ENCODE assay signal across 8 mouse cellular contexts in genomic region chr2:32404663-32405062, GRCm38 (mm10). TPM values are rescaled to one million over a fixed set of nuclear protein-coding genes. Genes with fewer than 3 reads are reported as not detected.
A peak's percentile ranks its signal among the peaks of the same experiment; 100 is the strongest.
DNase-seq lines count a peak whose midpoint lies in the region; ATAC-seq and TF ChIP-seq lines count a peak whose summit lies in the region.

No protein-coding gene starts in this region.

- H3K4me1 ChIP-seq in embryonic facial prominence, embryonic 13.5 days = peaks cover 13% of the 10 kb centered on the region
- H3K4me1 ChIP-seq in heart, adult 2 months (ENCODE audit: control insufficient read depth, insufficient read depth, low read length) = no peaks in the 10 kb centered on the region
- 0 out of 4 replicates have a peak, but pooled peaks cover 0 to 2% of the 10 kb centered on the region in 2 experiments for H3K4me1 ChIP-seq in liver, embryonic 14.5 days (replicated peaks; ENCODE audit: control insufficient read depth in 2 of 2, insufficient read depth in 2 of 2, low read length in 1 of 2)
- H3K4me1 ChIP-seq in neural tube, embryonic 15.5 days = no peaks in the 10 kb centered on the region

- H3K27ac ChIP-seq in embryonic facial prominence, embryonic 13.5 days = no peak overlapping the region
- H3K27ac ChIP-seq in heart, adult 2 months = no peak overlapping the region
- no peak overlapping the region for H3K27ac ChIP-seq in liver, embryonic 14.5 days
- H3K27ac ChIP-seq in neural tube, embryonic 15.5 days (replicated peaks) = 0 out of 2 replicates have a peak overlapping the region, but pooled peaks have one; percentile 5

- H3K36me3 ChIP-seq in embryonic facial prominence, embryonic 13.5 days = peaks cover 29% of the 10 kb centered on the region
- no peaks in the 10 kb centered on the region for H3K36me3 ChIP-seq in heart, adult 2 months (ENCODE audit: control insufficient read depth, insufficient read depth, low read length)
- H3K36me3 ChIP-seq in liver, embryonic 14.5 days (replicated peaks; ENCODE audit: control insufficient read depth, insufficient read depth, low read depth) = no peaks in the 10 kb centered on the region
- H3K36me3 ChIP-seq in neural tube, embryonic 15.5 days = peaks cover 28% of the 10 kb centered on the region

- peak; percentile 99 for TF ChIP-seq EP300 in heart, adult 2 months (IDR thresholded peaks at IDR 0.05; ENCODE audit: insufficient read depth, low read depth, low read length)
- TF ChIP-seq EP300 in liver, embryonic 14.5 days (IDR thresholded peaks at IDR 0.05; ENCODE audit: low read depth) = no peak

- 0 out of 2 replicates have a peak overlapping the region, but pooled peaks have one; percentile 16 for H3K9ac ChIP-seq in embryonic facial prominence, embryonic 13.5 days
- no peak overlapping the region for H3K9ac ChIP-seq in heart, adult 2 months (ENCODE audit: low read depth, low read length)
- H3K9ac ChIP-seq in liver, embryonic 14.5 days (replicated peaks) = no peak overlapping the region
- no peak overlapping the region for H3K9ac ChIP-seq in neural tube, embryonic 15.5 days (replicated peaks)

- DNase-seq in adrenal gland, postnatal 4 days (ENCODE audit: low spot score in 2 of 2) = peak; percentile 89 to 91
- peak; percentile 88 to 90 for DNase-seq in heart, adult 2 months
- DNase-seq in kidney, postnatal 14 days = peak; percentile 96
- DNase-seq in liver, embryonic 14.5 days (ENCODE audit: low read depth in 3 of 3, low spot score in 3 of 3) = peak; percentile 89 to 95 (median 95)
- DNase-seq in testis, postnatal 14 days (ENCODE audit: low spot score) = peak; percentile 84

- intact Hi-C loops in heart, adult 2 months (cut with DNase I) = loop anchor here (1.0 to 2.0 kb wide), 4 partner anchors 46 to 162 kb away; partner anchors contain the start of genes Ciz1, Dnm1, Naif1 and Slc25a25

- no peaks in the 10 kb centered on the region for H3K79me2 ChIP-seq in heart, adult 2 months (replicated peaks; ENCODE audit: control insufficient read depth, insufficient read depth, low read length)

- H3K4me3 ChIP-seq in embryonic facial prominence, embryonic 13.5 days = no peak overlapping the region
- no peak overlapping the region for H3K4me3 ChIP-seq in heart, adult 2 months
- H3K4me3 ChIP-seq in liver, embryonic 14.5 days (ENCODE audit: insufficient read depth in 1 of 2, low read depth in 2 of 2, low read length in 2 of 2) = no peak overlapping the region
- no peak overlapping the region for H3K4me3 ChIP-seq in neural tube, embryonic 15.5 days (replicated peaks)

- H3K9me3 ChIP-seq in embryonic facial prominence, embryonic 13.5 days = no peaks in the 10 kb centered on the region
- no peaks in the 10 kb centered on the region for H3K9me3 ChIP-seq in liver, embryonic 14.5 days (ENCODE audit: control insufficient read depth, low read length)
- no peaks in the 10 kb centered on the region for H3K9me3 ChIP-seq in neural tube, embryonic 15.5 days (replicated peaks)

- 0 out of 2 replicates have a peak, but pooled peaks have one; percentile 32 for TF ChIP-seq POLR2A in heart, adult 2 months (IDR thresholded peaks at IDR 0.05; ENCODE audit: insufficient read depth, low read depth, low read length)

- peak; percentile 98 for TF ChIP-seq CTCF in heart, adult 2 months (IDR thresholded peaks at IDR 0.05)
- peak; percentile 100 for TF ChIP-seq CTCF in liver, embryonic 14.5 days (IDR thresholded peaks at IDR 0.05; ENCODE audit: low read depth)

- 26% methylated on average over 2 of the region's 2 CpGs for WGBS in embryonic facial prominence, embryonic 13.5 days
- WGBS in heart, adult 2 months = 20% methylated on average over 2 of the region's 2 CpGs
- 13% methylated on average over 2 of the region's 2 CpGs for WGBS in liver, embryonic 14.5 days (ENCODE audit: insufficient replicate concordance)
- WGBS in neural tube, embryonic 15.5 days = 23% methylated on average over 2 of the region's 2 CpGs

- peak; percentile 93 for ATAC-seq in CD4-positive, CD25-positive, alpha-beta regulatory T cell, adult 4 months
- no peak; the same call in 1 of the 2 replicates for ATAC-seq in embryonic facial prominence, embryonic 13.5 days (ENCODE audit: insufficient number of reproducible peaks, insufficient read depth, low FRiP score, low TSS enrichment, low read depth)
- peak; percentile 36; the same call in 1 of the 2 replicates for ATAC-seq in liver, embryonic 14.5 days (ENCODE audit: insufficient read depth)
- peak; percentile 28; the same call in 1 of the 2 replicates for ATAC-seq in neural tube, embryonic 15.5 days (ENCODE audit: low FRiP score)

- H3K27me3 ChIP-seq in embryonic facial prominence, embryonic 13.5 days = no peaks in the 10 kb centered on the region
- H3K27me3 ChIP-seq in heart, adult 2 months (ENCODE audit: control insufficient read depth, insufficient read depth, low read length) = no peaks in the 10 kb centered on the region
- no peaks in the 10 kb centered on the region for H3K27me3 ChIP-seq in liver, embryonic 14.5 days (ENCODE audit: control insufficient read depth, insufficient read depth, low read length)
- no peaks in the 10 kb centered on the region for H3K27me3 ChIP-seq in neural tube, embryonic 15.5 days (replicated peaks)

- no peak overlapping the region for H3K4me2 ChIP-seq in embryonic facial prominence, embryonic 13.5 days
- no peak overlapping the region for H3K4me2 ChIP-seq in liver, embryonic 14.5 days (ENCODE audit: low read depth)
- H3K4me2 ChIP-seq in neural tube, embryonic 15.5 days = no peak overlapping the region

RNA-seq across cellular contexts. Expression of gene Ptges2, which starts 9.0 kb away (rescaled TPM):
- under 1 TPM; 0.34 to 0.50 TPM for polyA plus RNA-seq in CD4-positive, CD25-positive, alpha-beta regulatory T cell, adult 4 months (2017; shearing (Covaris generic))
- total RNA-seq in adrenal gland, postnatal 4 days (2021) = 10 to 100 TPM; 49.2 to 60.7 TPM
- 30.0 and 30.4 TPM in 2 replicates for polyA plus RNA-seq in embryonic facial prominence, embryonic 13.5 days (2015; fragmentation: Nextera tagmentation; extraction: Ambion mirVana)
- total RNA-seq in heart, adult 2 months (2021) = 10 to 100 TPM; 58.6 to 68.2 TPM
- polyA plus RNA-seq in heart, adult 2 months (2012; rRNA removed) = 68.8 and 98.5 TPM in 2 replicates
- polyA plus RNA-seq in liver, embryonic 14.5 days (2012; rRNA removed) = 7.9 and 11.6 TPM in 2 replicates
- polyA plus RNA-seq in liver, embryonic 14.5 days (2014; fragmentation: Nextera tagmentation; extraction: Ambion mirVana) = 11.4 and 14.0 TPM in 2 replicates
- polyA plus RNA-seq in neural tube, embryonic 15.5 days (2015; fragmentation: Nextera tagmentation; extraction: Ambion mirVana) = 47.3 and 52.1 TPM in 2 replicates

RNA-seq across cellular contexts. Expression of gene Lcn2, which starts 16.6 kb away (rescaled TPM):
- polyA plus RNA-seq in CD4-positive, CD25-positive, alpha-beta regulatory T cell, adult 4 months (2017; shearing (Covaris generic)) = not detected
- total RNA-seq in adrenal gland, postnatal 4 days (2021) = 10 to 100 TPM; 11.5 to 33.6 TPM
- polyA plus RNA-seq in embryonic facial prominence, embryonic 13.5 days (2015; fragmentation: Nextera tagmentation; extraction: Ambion mirVana) = 0.22 and 1.5 TPM in 2 replicates
- 1 to 10 TPM; 4.1 to 6.9 TPM for total RNA-seq in heart, adult 2 months (2021)
- 6.6 and 11.3 TPM in 2 replicates for polyA plus RNA-seq in heart, adult 2 months (2012; rRNA removed)
- polyA plus RNA-seq in liver, embryonic 14.5 days (2012; rRNA removed) = 29.8 and 30.2 TPM in 2 replicates
- polyA plus RNA-seq in liver, embryonic 14.5 days (2014; fragmentation: Nextera tagmentation; extraction: Ambion mirVana) = 41.1 and 65.1 TPM in 2 replicates
- 0.95 and 1.1 TPM in 2 replicates for polyA plus RNA-seq in neural tube, embryonic 15.5 days (2015; fragmentation: Nextera tagmentation; extraction: Ambion mirVana)

RNA-seq across cellular contexts. Expression of gene 1110008P14Rik, which starts 22.9 kb away (rescaled TPM):
- 10 to 100 TPM; 46.6 to 52.9 TPM for polyA plus RNA-seq in CD4-positive, CD25-positive, alpha-beta regulatory T cell, adult 4 months (2017; shearing (Covaris generic))
- 100 to 1,000 TPM in 1 of 2 experiments, 10 to 100 TPM in 1; 94.9 to 121 TPM for total RNA-seq in adrenal gland, postnatal 4 days (2021)
- 44.1 and 47.8 TPM in 2 replicates for polyA plus RNA-seq in embryonic facial prominence, embryonic 13.5 days (2015; fragmentation: Nextera tagmentation; extraction: Ambion mirVana)
- total RNA-seq in heart, adult 2 months (2021) = 10 to 100 TPM; 39.6 to 44.8 TPM
- polyA plus RNA-seq in heart, adult 2 months (2012; rRNA removed) = 129 and 132 TPM in 2 replicates
- polyA plus RNA-seq in liver, embryonic 14.5 days (2012; rRNA removed) = 32.6 and 39.6 TPM in 2 replicates
- polyA plus RNA-seq in liver, embryonic 14.5 days (2014; fragmentation: Nextera tagmentation; extraction: Ambion mirVana) = 38.7 and 40.8 TPM in 2 replicates
- polyA plus RNA-seq in neural tube, embryonic 15.5 days (2015; fragmentation: Nextera tagmentation; extraction: Ambion mirVana) = 163 and 195 TPM in 2 replicates

RNA-seq across cellular contexts. Expression of gene Naif1, which starts 45.6 kb away (rescaled TPM):
- polyA plus RNA-seq in CD4-positive, CD25-positive, alpha-beta regulatory T cell, adult 4 months (2017; shearing (Covaris generic)) = 1 to 10 TPM; 5.5 to 7.1 TPM
- 1 to 10 TPM; 4.1 to 4.2 TPM for total RNA-seq in adrenal gland, postnatal 4 days (2021)
- 6.3 and 6.5 TPM in 2 replicates for polyA plus RNA-seq in embryonic facial prominence, embryonic 13.5 days (2015; fragmentation: Nextera tagmentation; extraction: Ambion mirVana)
- 1 to 10 TPM; 2.8 to 3.4 TPM for total RNA-seq in heart, adult 2 months (2021)
- 3.7 and 4.6 TPM in 2 replicates for polyA plus RNA-seq in heart, adult 2 months (2012; rRNA removed)
- 1.3 and 1.4 TPM in 2 replicates for polyA plus RNA-seq in liver, embryonic 14.5 days (2012; rRNA removed)
- polyA plus RNA-seq in liver, embryonic 14.5 days (2014; fragmentation: Nextera tagmentation; extraction: Ambion mirVana) = 1.6 and 2.0 TPM in 2 replicates
- polyA plus RNA-seq in neural tube, embryonic 15.5 days (2015; fragmentation: Nextera tagmentation; extraction: Ambion mirVana) = 4.4 and 5.3 TPM in 2 replicates

RNA-seq across cellular contexts. Expression of gene Slc25a25, which starts 46.6 kb away (rescaled TPM):
- polyA plus RNA-seq in CD4-positive, CD25-positive, alpha-beta regulatory T cell, adult 4 months (2017; shearing (Covaris generic)) = 1 to 10 TPM; 4.7 to 6.7 TPM
- total RNA-seq in adrenal gland, postnatal 4 days (2021) = 10 to 100 TPM; 28.0 to 33.7 TPM
- polyA plus RNA-seq in embryonic facial prominence, embryonic 13.5 days (2015; fragmentation: Nextera tagmentation; extraction: Ambion mirVana) = 23.5 and 24.6 TPM in 2 replicates
- 10 to 100 TPM in 1 of 2 experiments, 1 to 10 TPM in 1; 8.5 to 10.1 TPM for total RNA-seq in heart, adult 2 months (2021)
- 5.7 and 7.3 TPM in 2 replicates for polyA plus RNA-seq in heart, adult 2 months (2012; rRNA removed)
- 5.4 and 6.0 TPM in 2 replicates for polyA plus RNA-seq in liver, embryonic 14.5 days (2012; rRNA removed)
- 5.5 and 7.0 TPM in 2 replicates for polyA plus RNA-seq in liver, embryonic 14.5 days (2014; fragmentation: Nextera tagmentation; extraction: Ambion mirVana)
- 51.4 and 58.8 TPM in 2 replicates for polyA plus RNA-seq in neural tube, embryonic 15.5 days (2015; fragmentation: Nextera tagmentation; extraction: Ambion mirVana)

Comparison
In these comparisons a context has a peak if more than half of its experiments do, and no peak if none do; other contexts are left out.
1. RNA of gene Ptges2, which starts 9.0 kb away (polyA plus RNA-seq): 68.8 to 98.5 TPM in heart, adult 2 months, 47.3 to 52.1 TPM in neural tube, embryonic 15.5 days, 30.0 to 30.4 TPM in embryonic facial prominence, embryonic 13.5 days and 7.9 to 14.0 TPM in liver, embryonic 14.5 days; 0.34 to 0.50 TPM in CD4-positive, CD25-positive, alpha-beta regulatory T cell, adult 4 months; every median in the first group is over 4 times any median in the second.
2. Peak in every context shown above with its lines, with median percentiles within 50 percentile points of each other: DNase-seq.